Mouse (Mus musculus): ENCODE measurements around the gene Gapvd1.

DNA sequence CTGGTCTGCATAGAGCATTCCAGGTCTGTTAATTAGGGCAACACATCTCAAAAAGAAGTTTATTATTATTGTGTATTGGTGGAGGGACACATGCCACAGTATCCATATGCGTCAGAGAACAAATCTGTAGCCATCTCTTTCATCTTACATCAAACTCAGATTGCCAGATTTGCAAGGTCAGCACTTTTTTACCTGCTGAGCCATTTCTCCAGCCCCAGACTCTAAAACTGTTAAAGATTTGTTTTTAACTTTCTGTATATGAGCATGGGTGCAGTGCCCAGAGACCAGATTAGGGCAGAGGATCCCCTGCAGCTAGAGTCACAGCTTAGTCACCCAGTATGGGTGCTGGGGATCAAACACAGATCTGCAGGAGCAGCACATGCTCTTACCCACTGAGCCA lies 18.4 kb downstream of the Gapvd1 start:
- no peak for TF ChIP-seq CTCF (IDR thresholded peaks at IDR 0.05; ENCODE audit: borderline replicate concordance, control insufficient read depth, extremely low read depth, insufficient read depth, low read length, poor library complexity)
- TF ChIP-seq POLR2A (IDR thresholded peaks at IDR 0.05; ENCODE audit: control insufficient read depth, extremely low read depth, insufficient read depth, low read length, poor library complexity), result no peak
